Mouse (Mus musculus): ENCODE measurements around the gene Uba1. TPM values are rescaled to one million over a fixed set of nuclear protein-coding genes. Genes with fewer than 3 reads are reported as not detected.

The Uba1 gene
- polyA plus RNA-seq (2017; shearing (Covaris generic)), result 182 TPM

DNA sequence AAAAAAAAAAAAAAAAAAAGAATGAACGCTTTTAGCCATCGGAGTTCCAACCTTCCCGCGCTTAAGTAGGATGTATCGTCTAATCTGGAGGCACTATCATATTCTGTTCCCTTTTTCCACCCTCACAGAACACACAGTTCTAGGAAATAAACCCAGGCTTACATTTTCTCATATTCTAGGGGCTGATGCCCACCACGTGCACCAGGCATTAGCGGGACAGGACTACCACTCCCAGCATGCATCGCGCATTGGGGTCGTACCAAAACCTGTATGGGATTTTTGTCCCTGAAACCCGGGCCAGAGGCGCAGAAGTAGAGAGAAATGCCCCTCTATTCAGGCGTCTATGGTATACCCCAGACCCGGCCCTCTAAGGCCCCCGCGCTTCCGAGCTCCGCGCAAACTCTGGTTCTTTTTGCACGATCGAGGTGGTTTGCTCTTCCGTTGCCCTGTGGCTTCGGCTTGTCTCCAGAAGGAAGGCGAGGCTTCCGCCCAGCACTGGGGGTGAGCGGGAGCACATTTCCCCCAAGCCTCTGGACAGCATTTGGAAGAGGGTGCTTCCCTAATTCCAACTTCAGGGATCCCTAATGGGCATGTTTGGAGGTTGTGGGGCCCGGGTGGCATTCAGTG is at the start of gene Uba1:
TSS of gene Uba1 (plus strand) at position 301 of the 627 bp plus-strand sequence.

GRCm38 (mm10) chrX:20617176-20617902 is 40.8 kb upstream of the Uba1 start, which contains the start of the genes Rbm10 and Ndufb11:
TSS of gene Rbm10 (plus strand) at chrX:20617503.
TSS of gene Ndufb11 (minus strand) at chrX:20617619.

DNA sequence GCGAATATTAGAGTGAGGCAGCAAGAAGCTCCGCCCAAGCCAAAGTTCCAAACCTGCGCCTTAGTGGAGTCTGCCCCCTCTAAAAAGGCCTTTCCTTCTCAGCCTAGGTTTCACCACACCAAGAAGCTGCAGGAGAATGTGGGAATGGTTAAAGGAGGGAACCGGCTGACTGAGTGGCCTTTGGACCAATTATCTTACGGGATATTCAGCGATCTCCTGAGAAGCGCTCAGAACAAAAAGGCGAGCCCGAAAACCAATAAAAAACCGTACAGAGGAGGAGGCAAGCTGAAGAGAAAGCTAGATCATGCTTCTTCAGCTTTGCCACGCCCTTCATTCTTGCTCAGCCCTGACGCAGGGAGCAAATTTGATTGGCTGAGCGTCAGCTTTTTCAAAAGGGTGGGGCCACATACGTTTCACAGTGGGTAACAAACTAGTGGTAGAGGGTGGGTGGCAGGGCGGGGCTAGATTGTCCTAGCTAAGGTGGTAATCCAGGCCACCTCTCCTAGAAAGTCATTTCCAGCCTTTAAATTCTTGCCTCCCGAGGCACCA is 29.5 kb downstream of the Uba1 start, which contains the start of gene Cdk16:
TSS of gene Cdk16 (plus strand) at position 436 of the 549 bp plus-strand sequence.

DNA sequence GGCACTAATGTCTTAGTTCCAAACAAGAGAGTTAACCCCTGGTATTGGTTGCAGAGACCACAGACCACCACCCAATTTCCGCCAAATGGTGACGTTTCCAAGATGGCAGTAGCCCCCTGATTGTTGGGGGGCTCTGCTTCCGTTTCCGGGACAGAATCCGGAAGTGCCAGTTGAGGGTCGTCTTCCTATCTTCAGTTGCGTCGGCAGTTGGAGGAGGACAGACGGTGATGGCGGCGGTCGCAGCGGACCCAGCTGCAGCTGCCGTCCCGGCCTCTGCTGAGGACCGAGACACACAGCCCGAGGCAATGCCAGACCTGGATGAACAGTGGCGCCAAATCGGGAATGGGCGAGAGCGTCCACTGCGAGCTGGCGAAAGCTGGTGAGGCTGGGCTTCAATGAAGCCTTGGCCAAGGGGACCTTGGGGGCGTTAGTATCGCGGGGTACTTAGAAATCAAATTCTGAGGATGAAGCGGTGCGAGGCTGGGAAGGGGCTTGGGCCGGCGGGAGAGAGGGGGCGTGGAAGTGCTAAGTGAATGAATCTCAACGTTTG is 45.7 kb downstream of the Uba1 start, which contains the start of gene Usp11:
TSS of gene Usp11 (plus strand) at position 166 of the 550 bp plus-strand sequence.

Other genes starting within 250 kb of the Uba1 start
- gene Jade3, start 232.6 kb upstream of the Uba1 start, polyA plus RNA-seq (2017; shearing (Covaris generic)), result 3.8 TPM
- not detected for gene Rgn, start 108.5 kb upstream of the Uba1 start, polyA plus RNA-seq (2017; shearing (Covaris generic))
- gene Rbm10, start 40.8 kb upstream of the Uba1 start, polyA plus RNA-seq (2017; shearing (Covaris generic)), result 42.1 TPM
- 163 TPM for gene Ndufb11, start 40.7 kb upstream of the Uba1 start, polyA plus RNA-seq (2017; shearing (Covaris generic))
- 71.8 TPM for gene Cdk16, start 29.6 kb downstream of the Uba1 start, polyA plus RNA-seq (2017; shearing (Covaris generic))
- 12.1 TPM for gene Usp11, start 45.6 kb downstream of the Uba1 start, polyA plus RNA-seq (2017; shearing (Covaris generic))
- gene Araf, start 139.5 kb downstream of the Uba1 start, polyA plus RNA-seq (2017; shearing (Covaris generic)), result 161 TPM
- 0.62 TPM for gene Timp1, start 211.8 kb downstream of the Uba1 start, polyA plus RNA-seq (2017; shearing (Covaris generic))

All from effector memory CD4-positive, alpha-beta T cell, adult 7 months (primary cell).